Mouse (Mus musculus) lung, adult 2 months (tissue): Measurements from ENCODE around the gene Fam71f2.

Experiments
- CTCF ChIP-seq: fragments of 200-500 bp; IDR thresholded peaks from 2 replicates; pipeline ENCODE4 v1.5.1; 2011; ENCODE audit warnings: mild to moderate bottlenecking, low read length, control low read depth; ENCODE audit not compliant: insufficient read depth
- POLR2A ChIP-seq: fragments of 200-500 bp; IDR thresholded peaks from 2 replicates; pipeline ENCODE4 v1.6.1; 2011; ENCODE audit warnings: low read depth, mild to moderate bottlenecking, control low read depth, low read length, borderline replicate concordance; ENCODE audit errors: extremely low read depth

- TF ChIP-seq CTCF (no peak), POLR2A (no peak)
Measured at GRCm38 (mm10) chr6:29303251-29303650, 23.9 kb downstream of the Fam71f2 start.
